Mouse (Mus musculus): ENCODE data around the gene Ldhb.
A peak's percentile ranks its signal among the peaks of the same experiment; 100 is the strongest.
"Not testable (repeated sequence)": the region's sequence is repeated elsewhere in the genome, so short reads cannot be mapped to it uniquely, and the experiment has no call there.

Gene Ldhb

GRCm38 (mm10) chr6:142507785-142508162, at the start of gene Ldhb:
Gene Ldhb, minus strand, starts transcription at chr6:142507957.
- peak; percentile 62 for DNase-seq (ENCODE audit: low read depth, low spot score)

GRCm38 (mm10) chr6:142555988-142556387, 48.2 kb upstream of the Ldhb start:
- DNase-seq (ENCODE audit: low read depth, low spot score), result no peak

- DNase-seq (ENCODE audit: low read depth, low spot score), result no peak
Observed at GRCm38 (mm10) chr6:142551482-142551881, 43.7 kb upstream of the Ldhb start.

- no peak for DNase-seq (ENCODE audit: low read depth, low spot score)
Observed at GRCm38 (mm10) chr6:142550871-142551270, 43.1 kb upstream of the Ldhb start.

GRCm38 (mm10) chr6:142548377-142548776, 40.6 kb upstream of the Ldhb start:
- no peak for DNase-seq (ENCODE audit: low read depth, low spot score)

- no peak for DNase-seq (ENCODE audit: low read depth, low spot score)
Observed at GRCm38 (mm10) chr6:142545132-142545531, 37.4 kb upstream of the Ldhb start.

- no peak for DNase-seq (ENCODE audit: low read depth, low spot score)
Observed at GRCm38 (mm10) chr6:142543648-142544047, 35.9 kb upstream of the Ldhb start.

- DNase-seq (ENCODE audit: low read depth, low spot score), result no peak
Observed at GRCm38 (mm10) chr6:142542800-142543175, 35.0 kb upstream of the Ldhb start.

- DNase-seq (ENCODE audit: low read depth, low spot score), result no peak
Observed at GRCm38 (mm10) chr6:142542082-142542799, 34.5 kb upstream of the Ldhb start.

GRCm38 (mm10) chr6:142540561-142541160, 32.9 kb upstream of the Ldhb start:
- no peak for DNase-seq (ENCODE audit: low read depth, low spot score)

GRCm38 (mm10) chr6:142540131-142540530, 32.4 kb upstream of the Ldhb start:
- DNase-seq (ENCODE audit: low read depth, low spot score), result no peak

- DNase-seq (ENCODE audit: low read depth, low spot score), result peak; percentile 18
Observed at GRCm38 (mm10) chr6:142538503-142538902, 30.7 kb upstream of the Ldhb start.

GRCm38 (mm10) chr6:142533412-142533811, 25.7 kb upstream of the Ldhb start:
- DNase-seq (ENCODE audit: low read depth, low spot score), result no peak

GRCm38 (mm10) chr6:142532686-142533085, 24.9 kb upstream of the Ldhb start:
- no peak for DNase-seq (ENCODE audit: low read depth, low spot score)

GRCm38 (mm10) chr6:142532141-142532540, 24.4 kb upstream of the Ldhb start:
- DNase-seq (ENCODE audit: low read depth, low spot score), result no peak

GRCm38 (mm10) chr6:142530378-142530777, 22.6 kb upstream of the Ldhb start:
- DNase-seq (ENCODE audit: low read depth, low spot score), result no peak

GRCm38 (mm10) chr6:142529680-142530079, 21.9 kb upstream of the Ldhb start:
- no peak for DNase-seq (ENCODE audit: low read depth, low spot score)

GRCm38 (mm10) chr6:142527931-142528562, 20.3 kb upstream of the Ldhb start:
- DNase-seq (ENCODE audit: low read depth, low spot score), result no peak

GRCm38 (mm10) chr6:142524635-142525308, 17.0 kb upstream of the Ldhb start:
- DNase-seq (ENCODE audit: low read depth, low spot score), result peak; percentile 40

- DNase-seq (ENCODE audit: low read depth, low spot score), result no peak
Observed at GRCm38 (mm10) chr6:142521591-142522110, 13.9 kb upstream of the Ldhb start.

- peak; percentile 17 for DNase-seq (ENCODE audit: low read depth, low spot score)
Observed at GRCm38 (mm10) chr6:142519110-142519509, 11.4 kb upstream of the Ldhb start.

- DNase-seq (ENCODE audit: low read depth, low spot score), result not testable (repeated sequence)
Observed at GRCm38 (mm10) chr6:142515379-142515778, 7.6 kb upstream of the Ldhb start.

Data from skeletal muscle tissue, adult 2 months (tissue).